Mouse (Mus musculus) left cerebral cortex, postnatal 4 days (tissue): ENCODE measurements around the gene Mlxipl. TPM values are rescaled to one million over a fixed set of nuclear protein-coding genes. Genes with fewer than 3 reads are reported as not detected.
A peak's percentile ranks its signal among the peaks of the same experiment; 100 is the strongest.
"Not testable (repeated sequence)": the region's sequence is repeated elsewhere in the genome, so short reads cannot be mapped to it uniquely, and the experiment has no call there.

Experiments used
- DNase-seq: peaks from one replicate; pipeline ENCODE4 v3.0.0-alpha.2; 2022
- intact Hi-C: fragments of 180-260 bp; cut with DNase I; formaldehyde crosslinking; loops from one replicate; pipeline ENCODE4 v1.15.1; 2025
- total RNA-seq, 2 experiments: library from RNA; stranded (reverse); gene quantifications; 2 replicates each; pipeline ENCODE4 v1.2.3; 2021

Gene Mlxipl
- 1 to 10 TPM; 1.6 to 2.4 TPM for total RNA-seq

GRCm38 (mm10) chr5:135089653-135090052 lies at the start of gene Mlxipl:
Mlxipl (plus strand) TSS chr5:135089890.
- DNase-seq, result no peak
- intact Hi-C loops, result no loop called here

- intact Hi-C loops, result no loop called here
- no peak for DNase-seq
Measured at GRCm38 (mm10) chr5:135040059-135040458, 49.6 kb upstream of the Mlxipl start.

GRCm38 (mm10) chr5:135040777-135041176 lies 48.9 kb upstream of the Mlxipl start:
- intact Hi-C loops, result no loop called here
- DNase-seq, result no peak

DNA sequence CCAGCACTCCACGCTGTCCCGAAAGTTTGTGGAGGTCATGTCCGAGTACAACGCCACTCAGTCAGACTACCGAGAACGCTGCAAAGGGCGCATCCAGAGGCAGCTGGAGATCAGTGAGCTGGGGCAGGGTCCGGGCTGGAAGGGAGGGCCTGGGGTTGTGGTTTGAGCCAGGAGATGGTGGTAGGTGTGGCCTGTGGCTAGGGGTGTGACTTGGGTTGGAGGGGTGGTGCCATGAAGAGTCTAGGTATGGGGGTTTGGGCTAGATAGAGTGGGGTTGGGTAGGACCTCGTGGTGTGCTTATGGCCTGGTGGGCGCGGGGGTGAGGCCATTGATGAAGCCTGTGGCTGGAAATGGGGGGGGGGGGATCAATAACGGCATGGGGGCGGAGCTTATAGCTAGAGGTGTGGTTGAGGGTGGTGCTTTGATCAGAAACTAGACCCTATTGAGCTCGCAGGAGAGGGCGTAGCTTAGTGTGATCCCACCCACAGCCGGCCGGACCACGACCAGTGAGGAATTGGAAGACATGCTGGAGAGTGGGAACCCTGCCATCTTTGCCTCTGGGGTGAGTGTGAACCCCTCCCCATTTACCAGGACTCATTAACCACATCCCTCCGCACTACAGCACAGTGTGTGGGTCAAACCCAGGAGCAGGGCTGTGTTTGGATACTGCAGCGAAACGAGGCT lies 47.4 kb upstream of the Mlxipl start:
- DNase-seq, result no peak
- intact Hi-C loops, result no loop called here

GRCm38 (mm10) chr5:135044575-135044974 lies 45.1 kb upstream of the Mlxipl start:
- intact Hi-C loops, result no loop called here
- DNase-seq, result no peak

GRCm38 (mm10) chr5:135048539-135048938 lies 41.2 kb upstream of the Mlxipl start:
- no peak for DNase-seq

GRCm38 (mm10) chr5:135049268-135049667 lies 40.4 kb upstream of the Mlxipl start:
- intact Hi-C loops, DNase-seq: not testable (repeated sequence)

More at GRCm38 (mm10) chr5:135048539-135048938, 41.2 kb upstream of the Mlxipl start:
- intact Hi-C loops, result no loop called here

DNA sequence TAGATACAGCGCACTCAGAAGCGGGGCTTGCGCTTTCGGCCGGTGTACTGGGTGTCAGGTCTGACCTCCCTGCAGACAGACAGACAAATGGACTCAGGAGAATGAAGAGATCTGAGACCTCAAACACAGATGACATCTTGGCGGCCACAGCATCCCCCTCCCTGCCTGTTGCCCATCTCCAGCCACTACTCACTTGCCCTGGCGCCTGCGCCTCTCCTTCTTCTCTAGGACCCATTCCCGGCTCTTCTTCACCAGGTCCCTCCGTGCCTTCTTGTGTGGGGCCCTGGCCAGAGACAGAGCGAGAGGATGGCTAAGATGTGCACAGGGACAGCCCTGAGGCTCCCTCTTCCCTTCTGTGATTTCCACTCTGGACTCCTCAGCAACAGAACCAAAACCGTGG lies 36.3 kb upstream of the Mlxipl start:
- DNase-seq, result no peak
- intact Hi-C loops, result no loop called here

DNA sequence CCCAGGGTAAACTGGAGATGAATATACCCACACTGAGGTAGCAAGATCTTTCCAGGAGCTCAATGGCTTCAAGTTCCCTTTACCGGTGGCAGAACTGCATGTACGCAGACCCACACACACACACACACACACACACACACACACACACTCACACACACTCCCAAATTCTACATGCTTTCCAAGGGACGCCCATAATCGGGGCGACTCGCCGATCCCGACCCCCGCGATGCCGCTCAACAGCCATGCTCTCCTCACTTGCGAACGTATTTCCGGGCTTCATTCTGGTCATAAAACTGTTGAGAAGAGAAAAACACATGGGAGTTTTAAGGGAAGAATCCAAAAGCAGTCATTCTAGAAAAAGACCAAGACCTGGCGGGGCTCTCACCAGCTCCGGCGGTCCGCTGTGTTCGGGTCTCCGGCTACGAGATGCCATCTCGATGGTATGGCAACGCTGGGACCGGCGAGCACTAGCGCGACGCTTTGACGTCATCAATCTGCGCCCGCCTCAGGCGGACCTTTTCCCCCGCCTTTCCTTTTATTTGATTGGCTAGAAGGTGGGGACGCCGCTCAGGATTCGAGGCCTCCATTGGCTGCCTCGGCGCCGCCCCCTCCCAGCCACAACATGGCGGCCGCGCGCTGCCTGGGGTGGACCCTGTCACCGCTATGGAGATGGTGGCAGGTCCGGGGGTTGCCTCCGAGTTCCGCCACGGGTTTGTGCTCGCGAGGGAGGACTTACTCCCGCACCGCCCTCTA lies 25.9 kb upstream of the Mlxipl start, which contains the start of gene Dnajc30:
Dnajc30 (plus strand) TSS at position 574 of the 753 bp plus-strand sequence.
- intact Hi-C loops, result no loop called here
- peak; percentile 99 for DNase-seq

GRCm38 (mm10) chr5:135064382-135064766 lies 25.3 kb upstream of the Mlxipl start:
- no peak for DNase-seq
- intact Hi-C loops, result no loop called here

DNA sequence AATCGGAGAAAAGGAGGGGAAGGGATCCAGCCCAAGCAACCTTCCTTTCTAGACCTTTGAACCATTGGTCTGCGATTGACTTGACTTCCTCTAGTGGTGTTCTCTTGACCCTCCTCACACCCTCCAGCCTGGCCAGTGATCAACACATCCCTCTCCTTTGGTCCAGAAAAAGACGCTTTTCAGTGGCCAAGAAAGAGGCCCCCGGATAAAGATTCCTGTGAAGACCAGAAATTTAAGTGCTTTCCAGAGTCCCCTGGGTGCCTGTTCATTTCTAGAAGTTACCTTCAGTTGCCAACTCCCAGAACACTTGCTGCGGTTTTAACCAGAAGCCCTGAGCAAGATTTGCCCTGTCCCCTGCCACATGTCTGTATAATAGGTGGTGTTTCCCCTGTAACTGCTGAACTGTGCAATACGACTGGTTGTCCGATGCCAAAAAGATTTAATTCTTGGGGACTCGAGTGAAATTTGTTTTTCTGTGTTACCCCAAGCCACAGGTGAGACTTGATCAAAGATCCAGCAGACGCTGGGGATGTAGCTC lies 24.7 kb upstream of the Mlxipl start, which contains the start of gene Bud23:
Bud23 (minus strand) TSS at position 51 of the 538 bp plus-strand sequence.
- intact Hi-C loops, DNase-seq: not testable (repeated sequence)

DNA sequence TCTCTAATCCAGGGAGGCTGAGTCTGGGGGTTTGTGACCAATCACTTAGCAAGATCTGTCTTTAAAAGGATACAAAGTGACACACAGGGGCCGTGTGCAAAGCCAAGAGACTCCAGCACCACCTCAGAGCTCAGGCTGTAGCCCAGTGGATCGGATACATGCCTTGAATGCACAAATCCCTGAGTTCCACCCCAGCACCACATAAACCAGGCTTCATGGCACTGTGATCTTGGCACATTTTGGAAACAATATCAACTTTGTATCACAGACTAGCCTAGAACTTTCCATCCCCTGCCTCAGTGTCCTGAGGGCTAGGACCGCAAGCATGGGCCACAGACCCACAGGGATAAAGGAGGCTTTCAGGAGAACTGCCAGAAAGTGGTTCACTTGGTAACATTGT lies 23.7 kb upstream of the Mlxipl start:
- intact Hi-C loops, result no loop called here
- DNase-seq, result no peak

- intact Hi-C loops, result no loop called here
- no peak for DNase-seq
Measured at GRCm38 (mm10) chr5:135070448-135070847, 19.2 kb upstream of the Mlxipl start.

DNA sequence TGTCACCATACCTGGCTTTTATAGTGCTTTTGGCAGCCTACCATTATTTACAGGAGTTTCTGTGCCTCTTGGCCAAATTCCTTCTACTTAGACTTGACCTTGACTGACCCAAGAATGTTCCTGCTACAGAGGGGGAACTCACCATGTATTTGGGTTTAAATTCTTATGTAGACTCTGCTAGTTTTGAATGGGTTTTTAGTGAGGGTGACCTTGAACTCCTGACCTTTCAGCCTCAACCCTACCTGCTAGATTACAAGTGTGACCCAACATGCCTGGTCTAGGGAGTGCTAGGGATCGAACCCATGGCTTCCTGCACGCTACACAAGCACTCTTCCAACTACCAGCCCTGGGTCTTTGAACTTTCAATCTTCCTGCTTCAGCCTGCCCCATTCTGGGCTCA lies 17.6 kb upstream of the Mlxipl start:
- DNase-seq, result no peak
- intact Hi-C loops, result no loop called here

DNA sequence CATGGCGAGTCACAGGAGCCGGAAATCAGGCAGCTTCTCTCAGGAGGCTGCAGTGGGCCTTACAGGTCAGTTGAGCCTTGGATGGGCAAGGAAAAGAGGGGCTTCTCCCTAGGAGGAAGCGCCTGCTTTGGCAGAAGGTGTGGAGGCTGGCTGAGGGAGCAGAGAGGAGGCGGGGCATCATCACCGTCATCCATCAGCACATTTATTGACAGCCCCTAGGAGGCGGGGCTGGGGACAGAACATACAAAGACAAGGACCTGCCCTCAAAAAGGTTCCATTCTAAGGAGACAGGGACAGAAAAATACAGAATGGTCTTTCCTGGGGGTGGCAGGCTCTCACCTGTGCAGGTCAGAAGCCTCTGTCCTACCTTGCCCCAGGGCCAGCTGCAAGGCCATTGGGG lies 17.0 kb upstream of the Mlxipl start:
- DNase-seq, result no peak
- intact Hi-C loops, result no loop called here

DNA sequence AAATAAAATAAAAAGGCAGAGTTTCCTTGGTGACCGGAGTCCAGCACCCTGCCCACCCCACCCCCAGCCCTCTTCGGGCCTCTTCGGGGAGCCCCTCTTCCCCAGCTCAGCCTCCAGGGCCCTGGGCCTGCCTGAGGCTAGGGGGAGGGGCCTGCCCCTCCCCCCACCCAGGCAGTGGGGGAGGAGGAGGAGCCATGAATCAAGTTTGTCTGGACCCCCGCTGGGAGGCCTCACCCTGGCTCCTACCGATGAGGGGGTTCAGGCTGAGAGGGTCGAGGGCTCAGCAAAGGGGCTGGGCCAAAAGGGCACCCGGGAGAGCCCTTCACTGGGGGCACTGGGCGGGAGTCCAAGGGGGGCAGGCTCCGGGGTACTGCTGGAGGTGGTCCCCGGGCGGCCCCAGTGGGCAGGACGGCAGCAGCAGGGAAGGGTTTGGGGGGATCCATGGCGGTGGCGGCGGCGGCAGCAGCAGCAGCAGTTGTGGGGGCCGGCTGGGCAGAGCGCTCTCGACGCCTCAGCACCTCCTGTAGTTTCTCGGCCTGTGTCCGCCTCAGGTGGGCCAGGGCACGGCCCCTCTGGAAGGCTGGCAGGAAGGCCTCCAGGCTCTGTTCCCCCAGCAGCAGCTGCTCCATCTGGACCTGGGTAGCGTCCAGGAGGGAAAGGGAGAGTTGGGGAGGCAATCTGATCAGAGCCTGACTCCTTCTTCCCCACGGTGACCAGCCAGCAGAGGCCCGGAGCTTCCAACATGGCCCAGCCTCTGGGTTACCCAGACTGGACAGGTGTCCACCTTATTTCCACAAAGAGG lies 16.1 kb upstream of the Mlxipl start:
- intact Hi-C loops, result no loop called here
- peak; percentile 30 for DNase-seq

DNA sequence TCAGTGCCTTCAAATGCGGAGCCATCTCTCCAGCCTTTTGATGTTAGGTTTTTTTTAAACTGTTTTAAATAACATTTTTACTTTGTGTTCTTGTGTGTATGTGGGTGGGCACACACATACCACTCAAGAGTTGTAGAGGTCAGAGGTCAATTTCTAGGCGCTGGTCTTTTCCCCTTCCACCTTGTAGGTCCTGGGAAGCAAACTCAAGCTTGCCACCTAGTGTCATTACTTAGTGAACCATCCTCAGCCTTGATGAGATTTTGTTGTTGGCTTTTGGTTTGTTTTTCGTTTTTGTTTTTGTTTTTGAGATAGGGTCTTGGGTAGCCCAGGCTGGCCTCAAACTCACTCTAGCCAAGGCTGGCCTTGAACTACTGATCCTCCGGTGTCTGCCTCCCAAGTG lies 14.0 kb upstream of the Mlxipl start:
- DNase-seq, result no peak
- intact Hi-C loops, result no loop called here

DNA sequence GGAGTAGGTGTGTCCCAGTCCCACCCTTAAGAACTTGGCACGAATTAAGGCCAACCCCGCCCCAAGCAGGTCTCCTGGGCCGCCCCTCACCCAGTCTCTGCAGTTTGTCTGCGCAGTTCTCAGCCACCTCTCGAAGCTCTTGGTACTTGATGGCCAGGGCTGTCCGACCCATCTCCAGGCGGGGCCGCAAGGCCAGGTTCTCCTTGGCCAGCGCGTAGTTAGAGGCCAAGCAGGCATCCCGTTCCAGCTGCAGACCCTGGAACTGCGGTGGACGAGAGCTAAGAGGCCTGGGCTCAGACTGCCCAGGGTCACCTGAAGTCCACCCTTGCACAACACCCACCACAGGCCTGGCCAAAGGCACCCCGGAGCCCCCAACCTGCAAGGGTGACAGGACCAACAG lies 13.3 kb upstream of the Mlxipl start:
- intact Hi-C loops, result no loop called here
- DNase-seq, result no peak

- peak; percentile 78 for DNase-seq
- intact Hi-C loops, result no loop called here
Measured at GRCm38 (mm10) chr5:135076931-135077505, 12.7 kb upstream of the Mlxipl start.
